Mouse (Mus musculus) testis, adult 2 months (tissue): Measurements from ENCODE around the gene Sbk3.

Experiments used
- CTCF ChIP-seq: fragments of 200-500 bp; IDR thresholded peaks from 2 replicates; pipeline ENCODE4 v1.5.1; 2012; ENCODE audit warnings: low read depth, mild to moderate bottlenecking, inconsistent platforms, low read length, moderate library complexity; ENCODE audit not compliant: control insufficient read depth, insufficient read depth, insufficient replicate concordance
- POLR2A ChIP-seq: fragments of 200-500 bp; IDR thresholded peaks from 2 replicates; pipeline ENCODE4 v1.6.1; 2012; ENCODE audit warnings: low read depth, mild to moderate bottlenecking, inconsistent platforms, low read length, moderate library complexity; ENCODE audit not compliant: control insufficient read depth

- TF ChIP-seq CTCF (no peak), POLR2A (no peak)
Measured at GRCm38 (mm10) chr7:5020685-5021084, 49.7 kb upstream of the Sbk3 start.
